Mouse (Mus musculus): ENCODE measurements around the gene Ly6g6d. TPM values are rescaled to one million over a fixed set of nuclear protein-coding genes. Genes with fewer than 3 reads are reported as not detected.

Ly6g6d gene
- polyA plus RNA-seq, 1 experiment from 2014 or later = 1.7 TPM

DNA sequence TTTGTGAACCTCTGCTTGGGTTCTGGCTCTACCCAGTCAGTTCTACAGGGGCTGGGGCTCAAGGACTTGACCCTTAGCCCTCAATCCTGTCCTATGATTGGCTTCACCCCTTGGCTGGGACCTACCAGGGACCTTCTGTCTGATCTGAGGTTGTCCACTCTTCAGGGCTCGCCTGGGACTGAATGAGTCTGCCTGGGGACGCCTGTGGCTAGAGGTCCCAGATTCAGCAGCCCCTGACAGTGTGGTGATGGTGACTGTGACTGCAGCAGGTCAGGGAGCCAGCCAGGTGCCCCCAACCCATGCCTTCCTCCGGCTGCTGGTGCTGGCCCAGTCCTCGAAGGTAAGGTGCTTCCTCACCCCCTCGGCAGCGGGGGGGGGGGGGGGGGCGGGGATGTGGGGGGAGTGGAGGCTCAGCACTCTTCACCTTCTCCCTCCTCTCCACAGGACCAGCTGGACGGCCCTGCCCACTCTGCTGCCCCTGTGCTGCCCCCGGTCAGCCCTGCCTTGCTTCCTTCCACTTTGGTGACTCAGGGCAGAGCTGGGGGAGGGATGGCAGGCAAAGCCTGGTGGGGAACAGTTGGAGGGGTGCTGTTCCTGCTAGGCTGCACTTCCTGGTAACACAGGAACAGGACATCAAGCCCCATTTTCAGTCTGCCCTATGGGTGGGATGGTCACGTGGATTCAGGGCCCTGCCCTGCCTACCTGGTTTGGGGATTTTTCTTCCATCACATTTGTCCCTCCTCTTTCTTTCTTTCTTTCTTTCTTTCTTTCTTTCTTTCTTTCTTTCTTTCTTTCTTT is 53.0 kb downstream of the Ly6g6d start:
- no peak for ATAC-seq (ENCODE audit: low FRiP score, low read depth)
- Histone ChIP-seq H3K36me3 (no peaks in the 10 kb centered on the region), H3K4me3 (no peak overlapping the region), H3K9ac (replicated peaks) (no peak overlapping the region), H3K27me3 (no peaks in the 10 kb centered on the region), H3K27ac (replicated peaks) (no peak overlapping the region), H3K9me3 (no peaks in the 10 kb centered on the region), H3K4me1 (peaks cover 34% of the 10 kb centered on the region), H3K4me2 (replicated peaks) (no peak overlapping the region)
- 74% methylated on average over 6 of the region's 10 CpGs for WGBS

DNA sequence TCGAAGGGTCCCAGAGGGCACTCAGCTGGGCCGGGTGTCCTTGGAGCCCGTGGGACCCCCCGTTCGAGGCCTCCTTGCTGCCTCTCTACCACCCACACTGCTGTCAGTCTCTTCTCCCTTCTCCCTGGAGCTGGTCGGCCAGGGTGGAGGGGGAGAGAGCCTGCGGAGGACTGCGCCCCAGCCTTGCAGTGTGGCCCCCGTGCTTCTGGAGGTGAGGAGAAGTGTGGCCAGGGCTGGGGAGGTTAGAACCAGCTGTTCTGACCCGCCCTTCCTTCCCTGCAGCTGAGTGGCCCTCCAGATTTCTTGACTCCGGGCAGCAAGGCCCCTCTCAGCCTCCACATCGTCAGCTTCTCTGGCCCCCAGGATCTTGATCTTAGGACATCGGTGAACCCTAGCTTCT is 53.6 kb downstream of the Ly6g6d start:
- no peak for ATAC-seq (ENCODE audit: low FRiP score, low read depth)
- Histone ChIP-seq H3K27ac (replicated peaks) (no peak overlapping the region), H3K4me1 (peaks cover 29% of the 10 kb centered on the region), H3K9me3 (no peaks in the 10 kb centered on the region), H3K27me3 (no peaks in the 10 kb centered on the region), H3K4me2 (replicated peaks) (no peak overlapping the region), H3K4me3 (no peak overlapping the region), H3K9ac (replicated peaks) (no peak overlapping the region), H3K36me3 (no peaks in the 10 kb centered on the region)
- WGBS = 82% methylated on average over 12 of the region's 13 CpGs

DNA sequence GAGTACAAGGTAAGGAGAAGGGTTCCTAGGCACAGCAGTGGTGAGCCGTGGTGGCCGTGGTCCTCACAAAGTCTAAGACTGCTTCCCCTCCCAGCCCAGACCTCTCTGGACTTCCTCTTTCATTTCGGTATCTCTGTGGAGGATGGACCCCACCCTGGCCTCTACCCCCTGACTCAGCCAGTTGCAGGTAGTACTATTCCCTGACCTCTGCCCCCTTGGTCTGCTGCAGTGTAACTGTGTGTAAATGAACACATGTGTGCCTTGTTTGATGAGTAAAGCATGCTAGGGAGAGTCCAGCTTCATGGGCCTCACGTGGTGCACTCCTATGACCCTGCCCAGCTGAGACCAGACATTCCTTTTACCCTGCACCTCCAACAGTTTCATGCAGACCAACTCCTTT is 54.1 kb downstream of the Ly6g6d start:
- WGBS = 76% methylated on average over 4 of the region's 4 CpGs
- no peaks in the 10 kb centered on the region for H3K9me3 ChIP-seq
- H3K36me3 ChIP-seq = no peaks in the 10 kb centered on the region
- H3K27ac ChIP-seq (replicated peaks) = no peak overlapping the region
- no peak overlapping the region for H3K4me3 ChIP-seq
- no peak for ATAC-seq (ENCODE audit: low FRiP score, low read depth)
- H3K4me1 ChIP-seq = peaks cover 29% of the 10 kb centered on the region
- no peak overlapping the region for H3K9ac ChIP-seq (replicated peaks)
- H3K27me3 ChIP-seq = no peaks in the 10 kb centered on the region
- no peak overlapping the region for H3K4me2 ChIP-seq (replicated peaks)

DNA sequence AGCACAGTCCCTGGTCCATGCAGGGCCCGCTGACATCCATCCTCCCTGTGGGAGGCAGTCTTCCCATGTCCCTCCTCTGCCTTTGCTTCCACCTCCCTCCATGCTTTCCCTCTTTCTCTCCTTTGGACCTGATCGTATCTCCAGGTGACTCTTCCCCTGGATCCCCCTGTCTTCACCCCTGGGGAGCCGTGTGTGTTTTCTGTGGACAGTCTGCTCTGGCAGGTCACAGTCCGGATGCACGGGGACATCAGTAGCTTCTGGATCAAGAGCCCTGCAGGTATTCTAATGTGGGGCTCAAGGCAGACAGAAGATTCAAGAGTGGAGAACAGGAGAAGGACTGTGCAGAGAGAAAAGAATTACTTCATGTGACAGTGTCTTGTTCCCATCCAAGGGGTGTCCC is 54.6 kb downstream of the Ly6g6d start:
- 93% methylated on average over 5 of the region's 5 CpGs for WGBS
- H3K36me3 ChIP-seq = no peaks in the 10 kb centered on the region
- H3K27me3 ChIP-seq = no peaks in the 10 kb centered on the region
- H3K4me1 ChIP-seq = peaks cover 27% of the 10 kb centered on the region
- H3K9me3 ChIP-seq = no peaks in the 10 kb centered on the region
- H3K4me2 ChIP-seq (replicated peaks) = no peak overlapping the region
- ATAC-seq (ENCODE audit: low FRiP score, low read depth) = no peak
- no peak overlapping the region for H3K9ac ChIP-seq (replicated peaks)
- no peak overlapping the region for H3K27ac ChIP-seq (replicated peaks)
- no peak overlapping the region for H3K4me3 ChIP-seq

DNA sequence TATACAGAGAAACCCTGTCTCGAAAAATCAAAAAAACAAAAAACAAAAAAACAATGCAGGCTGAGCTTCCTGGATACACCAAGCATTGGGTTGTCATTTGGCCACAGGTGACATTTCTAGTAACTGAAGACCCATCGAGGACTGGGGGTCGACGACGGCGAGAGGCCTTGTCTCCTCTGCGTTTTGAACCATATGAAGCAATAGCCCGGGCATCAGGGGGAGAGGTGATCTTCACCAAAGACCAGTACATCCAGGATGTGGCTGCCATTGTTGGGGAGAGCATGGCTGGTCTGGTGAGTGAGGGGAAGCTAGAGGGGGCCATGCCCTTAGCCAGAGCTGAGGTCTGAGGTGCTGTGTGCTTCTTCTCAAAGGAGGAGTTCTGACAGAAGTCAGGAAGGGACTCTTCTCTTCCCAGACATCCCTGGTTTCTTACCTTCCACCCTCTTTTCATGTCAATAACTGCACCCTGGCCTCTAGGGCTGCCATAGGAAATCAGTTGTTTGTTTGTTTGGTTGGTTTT is 55.3 kb downstream of the Ly6g6d start:
- no peak for ATAC-seq (ENCODE audit: low FRiP score, low read depth)
- no peak overlapping the region for H3K4me3 ChIP-seq
- no peaks in the 10 kb centered on the region for H3K36me3 ChIP-seq
- H3K9me3 ChIP-seq = no peaks in the 10 kb centered on the region
- no peak overlapping the region for H3K9ac ChIP-seq (replicated peaks)
- H3K4me2 ChIP-seq (replicated peaks) = no peak overlapping the region
- no peak overlapping the region for H3K27ac ChIP-seq (replicated peaks)
- H3K4me1 ChIP-seq = peaks cover 24% of the 10 kb centered on the region
- 96% methylated on average over 8 of the region's 8 CpGs for WGBS
- no peaks in the 10 kb centered on the region for H3K27me3 ChIP-seq

DNA sequence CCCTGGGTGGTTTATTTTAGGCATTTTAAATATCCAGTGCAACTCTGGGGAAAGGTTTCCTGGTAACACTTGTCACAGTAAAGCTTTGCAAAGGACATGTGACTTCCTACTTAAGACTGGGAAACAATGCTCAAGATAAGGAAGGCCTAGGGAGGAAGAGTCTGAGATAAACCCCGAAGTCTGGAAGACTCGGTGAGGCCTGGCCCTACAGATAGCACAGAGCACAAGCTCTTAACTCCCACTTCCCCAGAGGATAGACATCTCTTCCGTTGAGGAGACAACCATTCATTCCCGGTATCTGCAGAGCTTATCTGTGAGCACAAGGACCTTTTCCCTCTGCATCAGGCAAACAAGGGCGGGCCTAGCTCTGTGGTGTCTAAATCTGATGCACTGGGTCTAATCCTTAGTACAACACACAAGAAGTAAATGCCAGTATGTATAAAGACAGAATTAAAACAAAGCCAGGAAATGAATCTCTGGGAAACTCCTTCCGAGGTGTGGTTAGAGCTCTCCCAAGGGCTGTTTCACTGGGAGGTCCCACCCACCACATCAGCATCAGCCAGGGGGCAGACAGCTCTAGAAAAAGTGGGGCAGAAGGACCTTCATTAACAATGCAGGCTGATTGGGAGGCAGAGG is 55.9 kb downstream of the Ly6g6d start:
- peak overlapping the region; percentile 20; the same call in 1 of the 2 replicates for H3K9ac ChIP-seq (replicated peaks)
- H3K4me3 ChIP-seq = no peak overlapping the region
- WGBS = 48% methylated on average over 6 of the region's 6 CpGs
- ATAC-seq (ENCODE audit: low FRiP score, low read depth) = no peak
- peaks cover 4% of the 10 kb centered on the region; the same call in 1 of the 2 replicates for H3K36me3 ChIP-seq
- peaks cover 18% of the 10 kb centered on the region for H3K4me1 ChIP-seq
- H3K27me3 ChIP-seq = no peaks in the 10 kb centered on the region
- peak overlapping the region; percentile 30; the same call in 1 of the 2 replicates for H3K4me2 ChIP-seq (replicated peaks)
- H3K9me3 ChIP-seq = no peaks in the 10 kb centered on the region
- H3K27ac ChIP-seq (replicated peaks) = 0 out of 2 replicates have a peak overlapping the region, but pooled peaks have one; percentile 42

Other genes with a start within 250 kb of the Ly6g6d start
- 26.1 and 30.8 TPM in 2 replicates for gene Stk19, start 241.1 kb downstream of the Ly6g6d start, polyA plus RNA-seq (2016; fragmentation: Nextera tagmentation; extraction: Ambion mirVana)
- gene Dxo, start 241.0 kb downstream of the Ly6g6d start, polyA plus RNA-seq (2016; fragmentation: Nextera tagmentation; extraction: Ambion mirVana) = 72.7 and 73.4 TPM in 2 replicates
- gene Skiv2l, start 227.9 kb downstream of the Ly6g6d start, polyA plus RNA-seq (2016; fragmentation: Nextera tagmentation; extraction: Ambion mirVana) = 67.4 and 71.5 TPM in 2 replicates
- 114 TPM in 2 replicates for gene Nelfe, start 227.7 kb downstream of the Ly6g6d start, polyA plus RNA-seq (2016; fragmentation: Nextera tagmentation; extraction: Ambion mirVana)
- 3.3 and 3.5 TPM in 2 replicates for gene Cfb, start 215.5 kb downstream of the Ly6g6d start, polyA plus RNA-seq (2016; fragmentation: Nextera tagmentation; extraction: Ambion mirVana)
- 11.4 and 15.1 TPM in 2 replicates for gene Zbtb12, start 198.6 kb downstream of the Ly6g6d start, polyA plus RNA-seq (2016; fragmentation: Nextera tagmentation; extraction: Ambion mirVana)
- gene Gm20547, start 196.0 kb downstream of the Ly6g6d start, polyA plus RNA-seq (2016; fragmentation: Nextera tagmentation; extraction: Ambion mirVana) = not detected in 2 replicates
- 0.86 and 2.1 TPM in 2 replicates for gene C2, start 179.8 kb downstream of the Ly6g6d start, polyA plus RNA-seq (2016; fragmentation: Nextera tagmentation; extraction: Ambion mirVana)
- gene Ehmt2, start 179.6 kb downstream of the Ly6g6d start, polyA plus RNA-seq (2016; fragmentation: Nextera tagmentation; extraction: Ambion mirVana) = 113 and 120 TPM in 2 replicates
- 0.08 and 0.13 TPM in 2 replicates for gene Slc44a4, start 163.6 kb downstream of the Ly6g6d start, polyA plus RNA-seq (2016; fragmentation: Nextera tagmentation; extraction: Ambion mirVana)
- gene Neu1, start 146.8 kb downstream of the Ly6g6d start, polyA plus RNA-seq (2016; fragmentation: Nextera tagmentation; extraction: Ambion mirVana) = 20.4 and 20.7 TPM in 2 replicates
- 0.22 TPM in 1 of 2 replicates, not detected in the other for gene Hspa1b, start 118.8 kb downstream of the Ly6g6d start, polyA plus RNA-seq (2016; fragmentation: Nextera tagmentation; extraction: Ambion mirVana)
- gene Gm20481, start 108.2 kb downstream of the Ly6g6d start, polyA plus RNA-seq (2016; fragmentation: Nextera tagmentation; extraction: Ambion mirVana) = not detected in 2 replicates
- 2.3 and 2.8 TPM in 2 replicates for gene Hspa1a, start 105.9 kb downstream of the Ly6g6d start, polyA plus RNA-seq (2016; fragmentation: Nextera tagmentation; extraction: Ambion mirVana)
- gene Hspa1l, start 105.4 kb downstream of the Ly6g6d start, polyA plus RNA-seq (2016; fragmentation: Nextera tagmentation; extraction: Ambion mirVana) = 1.1 and 1.7 TPM in 2 replicates
- 188 and 202 TPM in 2 replicates for gene Lsm2, start 96.2 kb downstream of the Ly6g6d start, polyA plus RNA-seq (2016; fragmentation: Nextera tagmentation; extraction: Ambion mirVana)
- gene Vars, start 77.1 kb downstream of the Ly6g6d start, polyA plus RNA-seq (2016; fragmentation: Nextera tagmentation; extraction: Ambion mirVana) = 139 and 142 TPM in 2 replicates
- 0.14 and 0.23 TPM in 2 replicates for gene Vwa7, start 61.5 kb downstream of the Ly6g6d start, polyA plus RNA-seq (2016; fragmentation: Nextera tagmentation; extraction: Ambion mirVana)
- 5.2 and 6.8 TPM in 2 replicates for gene Sapcd1, start 50.0 kb downstream of the Ly6g6d start, polyA plus RNA-seq (2016; fragmentation: Nextera tagmentation; extraction: Ambion mirVana)
- gene Msh5, start 31.3 kb downstream of the Ly6g6d start, polyA plus RNA-seq (2016; fragmentation: Nextera tagmentation; extraction: Ambion mirVana) = 6.9 and 7.6 TPM in 2 replicates
- gene Clic1, start 28.1 kb downstream of the Ly6g6d start, polyA plus RNA-seq (2016; fragmentation: Nextera tagmentation; extraction: Ambion mirVana) = 145 and 165 TPM in 2 replicates
- 595 and 615 TPM in 2 replicates for gene Ddah2, start 19.0 kb downstream of the Ly6g6d start, polyA plus RNA-seq (2016; fragmentation: Nextera tagmentation; extraction: Ambion mirVana)
- not detected in 2 replicates for gene Ly6g6c, start 12.7 kb downstream of the Ly6g6d start, polyA plus RNA-seq (2016; fragmentation: Nextera tagmentation; extraction: Ambion mirVana)
- 0.52 and 0.93 TPM in 2 replicates for gene Mpig6b, start 11.9 kb downstream of the Ly6g6d start, polyA plus RNA-seq (2016; fragmentation: Nextera tagmentation; extraction: Ambion mirVana)
- gene Ly6g6e, start 1.2 kb downstream of the Ly6g6d start, polyA plus RNA-seq (2016; fragmentation: Nextera tagmentation; extraction: Ambion mirVana) = 0.24 TPM in 1 of 2 replicates, not detected in the other
- 0.47 TPM in 2 replicates for gene Ly6g6f, start 7.5 kb upstream of the Ly6g6d start, polyA plus RNA-seq (2016; fragmentation: Nextera tagmentation; extraction: Ambion mirVana)
- gene Abhd16a, start 11.2 kb upstream of the Ly6g6d start, polyA plus RNA-seq (2016; fragmentation: Nextera tagmentation; extraction: Ambion mirVana) = 69.0 and 72.3 TPM in 2 replicates
- not detected in 2 replicates for gene Ly6g5c, start 30.2 kb upstream of the Ly6g6d start, polyA plus RNA-seq (2016; fragmentation: Nextera tagmentation; extraction: Ambion mirVana)
- 1.0 and 1.5 TPM in 2 replicates for gene Ly6g5b, start 37.4 kb upstream of the Ly6g6d start, polyA plus RNA-seq (2016; fragmentation: Nextera tagmentation; extraction: Ambion mirVana)
- 22.2 and 26.4 TPM in 2 replicates for gene Gpank1, start 43.4 kb upstream of the Ly6g6d start, polyA plus RNA-seq (2016; fragmentation: Nextera tagmentation; extraction: Ambion mirVana)
- gene Csnk2b, start 44.0 kb upstream of the Ly6g6d start, polyA plus RNA-seq (2016; fragmentation: Nextera tagmentation; extraction: Ambion mirVana) = 279 TPM in 2 replicates
- gene D17H6S53E, start 48.3 kb upstream of the Ly6g6d start, polyA plus RNA-seq (2016; fragmentation: Nextera tagmentation; extraction: Ambion mirVana) = 8.0 and 9.1 TPM in 2 replicates
- gene Apom, start 54.0 kb upstream of the Ly6g6d start, polyA plus RNA-seq (2016; fragmentation: Nextera tagmentation; extraction: Ambion mirVana) = 0.65 and 1.5 TPM in 2 replicates
- gene Bag6, start 57.1 kb upstream of the Ly6g6d start, polyA plus RNA-seq (2016; fragmentation: Nextera tagmentation; extraction: Ambion mirVana) = 84.0 and 95.3 TPM in 2 replicates
- gene Prrc2a, start 86.8 kb upstream of the Ly6g6d start, polyA plus RNA-seq (2016; fragmentation: Nextera tagmentation; extraction: Ambion mirVana) = 236 and 239 TPM in 2 replicates
- 7.7 and 8.2 TPM in 2 replicates for gene Aif1, start 98.0 kb upstream of the Ly6g6d start, polyA plus RNA-seq (2016; fragmentation: Nextera tagmentation; extraction: Ambion mirVana)
- 4.7 and 9.9 TPM in 2 replicates for gene Lst1, start 110.4 kb upstream of the Ly6g6d start, polyA plus RNA-seq (2016; fragmentation: Nextera tagmentation; extraction: Ambion mirVana)
- gene Ltb, start 116.4 kb upstream of the Ly6g6d start, polyA plus RNA-seq (2016; fragmentation: Nextera tagmentation; extraction: Ambion mirVana) = 0.48 and 0.62 TPM in 2 replicates
- gene Tnf, start 123.9 kb upstream of the Ly6g6d start, polyA plus RNA-seq (2016; fragmentation: Nextera tagmentation; extraction: Ambion mirVana) = not detected in 2 replicates
- gene Lta, start 127.3 kb upstream of the Ly6g6d start, polyA plus RNA-seq (2016; fragmentation: Nextera tagmentation; extraction: Ambion mirVana) = not detected in 2 replicates
- gene Gm16181, start 142.8 kb upstream of the Ly6g6d start, polyA plus RNA-seq (2016; fragmentation: Nextera tagmentation; extraction: Ambion mirVana) = 0.38 TPM in 1 of 2 replicates, not detected in the other
- gene Atp6v1g2, start 155.6 kb upstream of the Ly6g6d start, polyA plus RNA-seq (2016; fragmentation: Nextera tagmentation; extraction: Ambion mirVana) = 18.8 and 19.6 TPM in 2 replicates
- gene Nfkbil1, start 157.7 kb upstream of the Ly6g6d start, polyA plus RNA-seq (2016; fragmentation: Nextera tagmentation; extraction: Ambion mirVana) = 10.9 and 11.4 TPM in 2 replicates
- 565 and 579 TPM in 2 replicates for gene Ddx39b, start 163.7 kb upstream of the Ly6g6d start, polyA plus RNA-seq (2016; fragmentation: Nextera tagmentation; extraction: Ambion mirVana)
- gene H2-D1, start 184.7 kb upstream of the Ly6g6d start, polyA plus RNA-seq (2016; fragmentation: Nextera tagmentation; extraction: Ambion mirVana) = 45.5 and 47.8 TPM in 2 replicates
- 0.08 and 0.17 TPM in 2 replicates for gene H2-Q1, start 242.3 kb upstream of the Ly6g6d start, polyA plus RNA-seq (2016; fragmentation: Nextera tagmentation; extraction: Ambion mirVana)